ENCODE assay signal across 10 mouse cellular contexts in the genomic region with DNA sequence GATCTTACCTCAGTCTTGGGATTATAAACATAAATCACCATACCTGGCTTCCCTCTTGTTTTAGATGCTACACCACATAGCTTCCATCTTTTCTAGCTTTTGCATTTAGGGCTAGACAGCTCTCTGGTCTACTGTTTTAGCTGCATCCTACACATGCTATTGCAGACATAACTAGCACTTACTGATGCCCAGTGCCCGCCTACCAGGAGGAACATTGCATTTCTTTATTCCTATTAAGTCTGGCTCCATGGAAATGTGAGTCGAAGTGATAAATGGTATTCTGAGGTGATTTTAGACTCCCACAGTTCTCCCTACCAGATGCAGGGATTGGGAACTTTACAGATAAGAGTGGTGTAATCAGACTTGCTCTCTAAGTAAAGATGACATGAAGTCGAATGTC.
"Had no signal": no experiment of that assay in that cellular context is flagged by ENCODE, and none has a peak within 500 bp of the region (broad histone marks: within the 10 kb centered on the region; RNA-seq: fewer than 3 reads in every experiment).

No protein-coding gene starts in this region.

- H3K27me3 ChIP-seq: limb, embryonic 13.5 days; midbrain, embryonic 12.5 days; neural tube, embryonic 13.5 days had no signal

- H3K36me3 ChIP-seq: limb, embryonic 13.5 days; midbrain, embryonic 12.5 days; neural tube, embryonic 13.5 days had no signal

- H3K9ac ChIP-seq: limb, embryonic 13.5 days; liver, embryonic 14.5 days; midbrain, embryonic 12.5 days; neural tube, embryonic 13.5 days had no signal

- DNase-seq: kidney, adult 8-10 months; kidney, postnatal 25 days; lung, adult 18-20 months; right cerebral cortex, postnatal 25 days had no signal

- ATAC-seq: intestine, postnatal 0 days; midbrain, embryonic 16.5 days had no signal

- H3K4me3 ChIP-seq: limb, embryonic 13.5 days; midbrain, embryonic 12.5 days; neural tube, embryonic 13.5 days had no signal

- H3K27ac ChIP-seq: limb, embryonic 13.5 days; liver, embryonic 14.5 days; midbrain, embryonic 12.5 days; neural tube, embryonic 13.5 days had no signal
